Comparison of ENCODE assay signal across 23 mouse cellular contexts in the genomic region with DNA sequence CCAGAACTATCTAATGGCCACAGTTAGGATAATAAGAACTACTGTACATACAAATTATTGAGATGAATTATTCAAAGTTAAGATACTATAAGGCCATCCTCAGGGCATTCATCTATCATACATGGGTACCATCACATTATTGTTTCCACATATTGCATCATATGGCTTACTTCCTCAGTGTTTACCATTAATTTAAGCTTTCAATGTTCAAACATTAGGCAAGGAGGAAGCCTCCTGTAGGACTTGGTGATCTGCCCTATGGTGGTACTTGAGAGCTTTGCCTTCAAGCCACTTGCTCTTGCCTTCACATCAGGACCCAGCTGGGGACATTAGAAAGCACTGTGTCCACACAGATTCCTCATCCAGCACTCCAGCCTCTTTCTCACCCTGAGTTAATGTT. TPM values are rescaled to one million over a fixed set of nuclear protein-coding genes. Genes with fewer than 3 reads are reported as not detected.
DNase-seq lines count a peak whose midpoint lies in the region; ATAC-seq and TF ChIP-seq lines count a peak whose summit lies in the region.
"Had no signal": no experiment of that assay in that cellular context is flagged by ENCODE, and none has a peak within 500 bp of the region (broad histone marks: within the 10 kb centered on the region; RNA-seq: fewer than 3 reads in every experiment).

No protein-coding gene starts in this region.

- H3K79me2 ChIP-seq in CH12.LX (replicated peaks; ENCODE audit: control insufficient read depth, extremely low read depth, insufficient read depth, poor library complexity, severe bottlenecking), result no peaks in the 10 kb centered on the region

- no peaks in the 10 kb centered on the region for H3K36me3 ChIP-seq in CH12.LX (replicated peaks in 1 of 2; ENCODE audit: control insufficient read depth in 1 of 2, insufficient read depth in 1 of 2, low read length in 1 of 2)
- H3K36me3 ChIP-seq in midbrain, postnatal 0 days (ENCODE audit: insufficient read depth, low read length), result no peaks in the 10 kb centered on the region
- H3K36me3 ChIP-seq: embryonic facial prominence, embryonic 13.5 days; embryonic facial prominence, embryonic 15.5 days; forebrain, embryonic 15.5 days; G1E had no signal

- DNase-seq in CH12.LX (ENCODE audit: extremely low read depth), result no peak
- DNase-seq in midbrain, postnatal 0 days (ENCODE audit: low spot score), result no peak
- DNase-seq in kidney, adult 9 months, result no peak
- no peak for DNase-seq in embryo, embryonic 9.5 days (ENCODE audit: extremely low spot score)
- DNase-seq: adrenal gland, adult 8-10 months; adrenal gland, postnatal 14 days; adrenal gland, postnatal 36 days; cerebellum, adult 11-12 months; cerebellum, adult 2 months; cerebellum, adult 9-10 months; cerebellum, postnatal 10 days; cerebellum, postnatal 25 days; forebrain, postnatal 0 days had no signal

- H3K9me3 ChIP-seq in CH12.LX (replicated peaks; ENCODE audit: low read length), result peaks cover 3% of the 10 kb centered on the region
- H3K9me3 ChIP-seq in midbrain, postnatal 0 days (ENCODE audit: low read length), result no peaks in the 10 kb centered on the region
- H3K9me3 ChIP-seq: embryonic facial prominence, embryonic 13.5 days; embryonic facial prominence, embryonic 15.5 days; forebrain, embryonic 13.5 days; forebrain, embryonic 15.5 days; G1E had no signal

- H3K9ac ChIP-seq in CH12.LX (ENCODE audit: insufficient read depth, low read depth), result no peak overlapping the region
- H3K9ac ChIP-seq in midbrain, postnatal 0 days (replicated peaks; ENCODE audit: low read length, poor library complexity, severe bottlenecking), result no peak overlapping the region
- H3K9ac ChIP-seq: embryonic facial prominence, embryonic 13.5 days; embryonic facial prominence, embryonic 15.5 days; forebrain, embryonic 13.5 days; forebrain, embryonic 15.5 days; forebrain, postnatal 0 days had no signal

- TF ChIP-seq POLR2A in CH12.LX (IDR thresholded peaks at IDR 0.05; ENCODE audit: low read depth, low read length), result no peak

- H3K27me3 ChIP-seq in CH12.LX (replicated peaks), result no peaks in the 10 kb centered on the region
- no peaks in the 10 kb centered on the region for H3K27me3 ChIP-seq in midbrain, postnatal 0 days (ENCODE audit: insufficient read depth, low read length)
- H3K27me3 ChIP-seq: embryonic facial prominence, embryonic 13.5 days; embryonic facial prominence, embryonic 15.5 days; forebrain, embryonic 13.5 days; forebrain, embryonic 15.5 days; Patski had no signal

- peak; percentile 77 for ATAC-seq in granulocyte monocyte progenitor cell, adult 5-6 weeks (replicated peaks; ENCODE audit: poor library complexity, severe bottlenecking)
- ATAC-seq in megakaryocyte progenitor cell, adult 5-6 weeks (replicated peaks; ENCODE audit: poor library complexity), result 0 out of 2 replicates have a peak, but pooled peaks have one; percentile 31
- no peak for ATAC-seq in midbrain, postnatal 0 days (ENCODE audit: low FRiP score)
- ATAC-seq: activated CD4-positive, CD25-positive, alpha-beta regulatory T cell, adult 4 months; forebrain, embryonic 13.5 days; forebrain, embryonic 15.5 days; forebrain, postnatal 0 days; Patski had no signal

- H3K4me3 ChIP-seq in CH12.LX (replicated peaks in 1 of 3; ENCODE audit: low read depth in 2 of 3, low read length in 2 of 3, poor library complexity in 1 of 3), result no peak overlapping the region
- H3K4me3 ChIP-seq in midbrain, postnatal 0 days (ENCODE audit: low read depth, low read length), result no peak overlapping the region
- H3K4me3 ChIP-seq: embryonic facial prominence, embryonic 13.5 days; embryonic facial prominence, embryonic 15.5 days; erythroblast, embryonic 14.5 days; forebrain, embryonic 13.5 days; forebrain, embryonic 15.5 days had no signal

- TF ChIP-seq EP300 in CH12.LX (IDR thresholded peaks at IDR 0.05; ENCODE audit: low read length), result no peak

- peak overlapping the region; percentile 24; the same call in 1 of the 2 replicates for H3K27ac ChIP-seq in CH12.LX (ENCODE audit: insufficient read depth, low read depth)
- no peak overlapping the region for H3K27ac ChIP-seq in midbrain, postnatal 0 days (ENCODE audit: low read depth, low read length)
- H3K27ac ChIP-seq: embryonic facial prominence, embryonic 13.5 days; embryonic facial prominence, embryonic 15.5 days; forebrain, embryonic 13.5 days; forebrain, embryonic 15.5 days had no signal

- peaks cover 17 to 19% of the 10 kb centered on the region in 2 experiments for H3K4me1 ChIP-seq in CH12.LX (ENCODE audit: control insufficient read depth in 1 of 2, insufficient read depth in 2 of 2)
- no peaks in the 10 kb centered on the region for H3K4me1 ChIP-seq in midbrain, postnatal 0 days (ENCODE audit: insufficient read depth, low read length)
- H3K4me1 ChIP-seq: embryonic facial prominence, embryonic 13.5 days; forebrain, embryonic 13.5 days; forebrain, embryonic 15.5 days had no signal

- TF ChIP-seq RAD21 in CH12.LX (IDR thresholded peaks at IDR 0.05; ENCODE audit: low read depth, low read length), result no peak

- TF ChIP-seq CTCF in CH12.LX (conservative IDR thresholded peaks at IDR 0.05 in 1 of 2, IDR thresholded peaks at IDR 0.05 in 1 of 2; ENCODE audit: low read depth in 2 of 2, low read length in 2 of 2), result no peak
- no peak for TF ChIP-seq CTCF in midbrain, postnatal 0 days (IDR thresholded peaks at IDR 0.05)

- no peak overlapping the region for H3K4me2 ChIP-seq in CH12.LX (ENCODE audit: insufficient read depth, low read depth, poor library complexity, severe bottlenecking)
- H3K4me2 ChIP-seq in midbrain, postnatal 0 days (ENCODE audit: low read depth, low read length, poor library complexity, severe bottlenecking), result no peak overlapping the region
- H3K4me2 ChIP-seq: embryonic facial prominence, embryonic 13.5 days; embryonic facial prominence, embryonic 15.5 days; forebrain, embryonic 13.5 days; forebrain, embryonic 15.5 days had no signal

- in situ Hi-C loops in CH12.LX (cut with MboI; ENCODE audit: low pct_ligation_motif_present, low pct_unique_long_range_greater_than_20kb, low sequenced_read_pairs), result no loop called here

- dilution Hi-C loops in CH12.LX (cut with MboI; ENCODE audit: extremely low pct_ligation_motif_present, extremely low pct_unique_long_range_greater_than_20kb, low sequenced_read_pairs), result no loop called here

TF ChIP-seq in CH12.LX, 34 proteins besides CTCF, POLR2A, EP300 and RAD21:
- TF ChIP-seq HCFC1 (IDR thresholded peaks at IDR 0.05; ENCODE audit: low read depth, low read length) (no peak), JUND (conservative IDR thresholded peaks at IDR 0.05; ENCODE audit: low read depth, low read length) (no peak), ETS1 (conservative IDR thresholded peaks at IDR 0.05; ENCODE audit: low read depth, low read length) (no peak), ZMIZ1 (IDR thresholded peaks at IDR 0.05; ENCODE audit: low read depth, low read length) (no peak), GABPA (IDR thresholded peaks at IDR 0.05; ENCODE audit: insufficient replicate concordance, low read depth, low read length) (no peak), MXI1 (IDR thresholded peaks at IDR 0.05; ENCODE audit: low read depth, low read length) (no peak), BHLHE40 (IDR thresholded peaks at IDR 0.05; ENCODE audit: low read depth, low read length) (no peak), TBP (conservative IDR thresholded peaks at IDR 0.05; ENCODE audit: low read depth, low read length) (no peak), MAFK (IDR thresholded peaks at IDR 0.05; ENCODE audit: insufficient replicate concordance, low read length) (no peak), SIN3A (IDR thresholded peaks at IDR 0.05; ENCODE audit: low read length) (no peak), MAZ (IDR thresholded peaks at IDR 0.05; ENCODE audit: low read depth, low read length) (no peak), IRF4 (IDR thresholded peaks at IDR 0.05; ENCODE audit: low read depth, low read length) (no peak), MEF2A (IDR thresholded peaks at IDR 0.05; ENCODE audit: borderline replicate concordance, low read depth, low read length) (no peak)

RNA-seq across cellular contexts. Expression of gene Dusp22, which starts 11.3 kb away (rescaled TPM):
- total RNA-seq in CH12.LX (2012; rRNA removed) (22.5 and 25.5 TPM in 2 replicates), CH12.LX (2014; rRNA removed) (28.7 and 29.8 TPM in 2 replicates)
- polyA plus RNA-seq in CH12.LX (2012; ENCODE audit: insufficient read length, low read depth), result 18.0 and 18.5 TPM in 2 replicates
- 3.7 and 11.7 TPM in 2 replicates for total RNA-seq in granulocyte monocyte progenitor cell, adult 5-6 weeks (2014; fragmentation: Nextera tagmentation)
- total RNA-seq in granulocyte monocyte progenitor cell, adult 5-6 weeks (2017), result 0.73 and 1.6 TPM in 2 replicates
- total RNA-seq in megakaryocyte progenitor cell, adult 5-6 weeks (2015), result 1.9 and 5.2 TPM in 2 replicates
- total RNA-seq in megakaryocyte progenitor cell, adult 5-6 weeks (2017), result 2.5 and 4.2 TPM in 2 replicates
- total RNA-seq in midbrain, postnatal 0 days (2014; rRNA removed), result 23.5 and 24.2 TPM in 2 replicates
- 29.3 and 30.6 TPM in 2 replicates for polyA plus RNA-seq in midbrain, postnatal 0 days (2015; fragmentation: Nextera tagmentation; extraction: Ambion mirVana)
- polyA plus RNA-seq: G1E had no signal
